Mouse (Mus musculus) spleen, postnatal 10 days (tissue): ENCODE measurements around the gene Ctsk.
"Not testable (repeated sequence)": the region's sequence is repeated elsewhere in the genome, so short reads cannot be mapped to it uniquely, and the experiment has no call there.

Experiments
- DNase-seq, 2 experiments: peaks; one replicate each; pipeline ENCODE4 v3.0.0; 2021 to 2022; ENCODE audit warnings: low spot score in 2 of 2

Ctsk gene

GRCm38 (mm10) chr3:95524673-95525072, 25.6 kb downstream of the Ctsk start:
- DNase-seq: no peak

- DNase-seq: no peak
Measured at GRCm38 (mm10) chr3:95526111-95526510, 27.1 kb downstream of the Ctsk start.

DNA sequence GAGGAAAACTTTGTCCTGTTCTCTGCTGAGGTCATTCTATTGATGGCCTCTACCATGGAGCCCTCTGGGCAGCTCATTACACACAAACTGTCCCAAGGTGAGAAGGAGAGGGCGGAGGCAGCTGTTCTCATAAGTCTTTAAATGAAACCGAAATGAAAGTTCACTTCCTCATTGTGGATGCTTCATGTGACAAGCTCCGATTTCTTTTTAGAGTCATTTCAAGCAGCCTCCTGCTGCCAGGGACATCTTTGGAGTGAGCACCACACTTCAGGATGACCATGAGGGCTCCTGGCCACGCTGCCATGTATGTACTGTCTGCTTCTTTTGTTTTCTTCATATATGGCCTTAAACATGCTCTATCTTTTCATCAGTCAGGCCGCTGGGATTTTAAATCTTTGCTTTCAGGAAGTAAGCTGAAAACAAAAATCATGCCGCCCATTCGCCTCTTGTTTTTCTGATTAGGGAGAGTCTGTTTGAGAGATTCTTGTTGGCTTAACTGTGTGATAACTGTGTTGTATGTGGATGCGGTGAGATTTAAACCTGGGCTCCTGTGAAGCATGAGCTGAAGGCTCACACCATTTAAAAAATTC, 27.7 kb downstream of the Ctsk start, which contains the start of gene Ctss:
Gene Ctss, plus strand, starts transcription at position 165 of the 590 bp plus-strand sequence.
- DNase-seq: peak in 1 of 2 experiments; percentile 37

DNA sequence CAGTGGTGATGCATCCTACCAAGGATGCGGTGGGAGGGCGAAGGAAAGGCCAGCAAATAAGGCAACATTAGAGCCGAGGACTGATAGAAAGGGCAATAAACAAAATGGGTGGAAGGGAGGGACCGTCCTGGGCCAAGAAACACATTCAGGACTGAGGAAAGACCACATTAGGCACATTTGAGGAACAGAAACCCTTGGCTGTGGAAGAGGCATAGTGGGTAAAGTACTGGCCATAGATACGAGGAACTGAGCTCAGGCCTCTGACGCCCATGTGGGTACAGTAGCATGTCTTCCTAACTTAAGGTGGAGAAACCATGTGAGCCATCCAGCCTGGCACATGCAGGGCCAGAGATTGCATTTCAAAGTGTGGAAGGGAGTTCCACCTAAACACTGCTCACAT, 30.8 kb downstream of the Ctsk start:
- no peak for DNase-seq

DNA sequence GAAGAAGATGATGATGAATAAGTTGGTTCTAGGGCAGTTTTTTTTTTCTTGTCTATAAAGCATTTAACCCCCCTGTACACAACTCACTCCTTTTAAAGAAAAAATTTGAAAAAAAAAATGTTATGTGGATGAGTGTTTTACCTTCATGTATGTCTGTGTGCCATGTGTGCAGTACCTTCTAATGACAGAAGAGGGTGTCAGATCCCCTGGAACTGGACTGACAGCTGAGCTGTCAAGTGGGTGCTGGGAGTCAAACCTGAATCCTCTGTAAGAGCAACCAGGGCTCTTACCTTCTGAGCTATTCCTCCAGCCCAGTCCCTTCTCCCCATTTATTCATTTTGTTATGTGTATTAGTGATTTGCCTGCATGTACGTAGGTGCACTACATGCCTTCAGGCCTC, 32.0 kb downstream of the Ctsk start:
- no peak for DNase-seq

DNA sequence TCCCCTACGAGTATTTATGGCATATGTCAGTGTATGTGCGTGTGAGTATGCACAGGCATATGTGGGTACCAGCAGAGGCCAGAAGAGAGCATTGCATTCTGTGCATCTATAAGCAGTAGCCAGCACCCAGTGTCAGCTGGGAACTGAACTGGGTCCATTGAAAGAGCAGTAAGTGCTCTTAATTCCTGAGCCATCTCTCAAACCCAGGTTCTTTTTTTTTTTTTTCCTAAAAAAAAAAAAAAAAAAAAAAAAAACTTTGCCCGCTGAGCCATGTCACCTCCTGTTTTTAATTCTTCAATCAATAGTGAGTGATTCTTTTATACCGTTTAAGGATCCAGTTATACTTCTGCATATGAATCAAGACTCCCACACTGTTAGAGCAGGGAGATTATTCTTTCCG, 34.3 kb downstream of the Ctsk start:
- DNase-seq: no peak

GRCm38 (mm10) chr3:95534927-95535326, 35.9 kb downstream of the Ctsk start:
- DNase-seq: no peak

GRCm38 (mm10) chr3:95538936-95539335, 39.9 kb downstream of the Ctsk start:
- no peak for DNase-seq

- no peak for DNase-seq
Measured at GRCm38 (mm10) chr3:95539837-95540236, 40.8 kb downstream of the Ctsk start.

- not testable (repeated sequence) for DNase-seq
Measured at GRCm38 (mm10) chr3:95541186-95541585, 42.1 kb downstream of the Ctsk start.

- DNase-seq: no peak
Measured at GRCm38 (mm10) chr3:95542171-95542570, 43.1 kb downstream of the Ctsk start.

DNA sequence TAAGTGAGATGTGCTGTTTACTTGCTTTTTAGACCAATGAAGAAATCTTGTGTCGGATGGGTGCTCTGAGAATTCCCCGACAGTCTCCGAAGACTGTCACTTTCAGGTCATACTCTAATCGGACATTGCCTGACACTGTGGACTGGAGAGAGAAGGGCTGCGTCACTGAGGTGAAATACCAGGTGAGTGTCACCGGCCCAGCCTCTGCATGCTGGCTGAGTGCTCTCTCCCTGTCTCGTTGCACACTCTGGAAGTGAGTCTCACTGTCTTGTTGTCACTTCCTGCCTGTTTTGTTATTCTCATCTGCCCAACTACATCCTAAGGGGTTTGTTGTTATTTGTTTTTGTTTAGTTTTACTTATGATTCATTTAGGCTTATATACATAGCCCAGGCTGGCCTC, 43.9 kb downstream of the Ctsk start:
- no peak for DNase-seq

GRCm38 (mm10) chr3:95550176-95550575, 51.1 kb downstream of the Ctsk start:
- no peak for DNase-seq

DNA sequence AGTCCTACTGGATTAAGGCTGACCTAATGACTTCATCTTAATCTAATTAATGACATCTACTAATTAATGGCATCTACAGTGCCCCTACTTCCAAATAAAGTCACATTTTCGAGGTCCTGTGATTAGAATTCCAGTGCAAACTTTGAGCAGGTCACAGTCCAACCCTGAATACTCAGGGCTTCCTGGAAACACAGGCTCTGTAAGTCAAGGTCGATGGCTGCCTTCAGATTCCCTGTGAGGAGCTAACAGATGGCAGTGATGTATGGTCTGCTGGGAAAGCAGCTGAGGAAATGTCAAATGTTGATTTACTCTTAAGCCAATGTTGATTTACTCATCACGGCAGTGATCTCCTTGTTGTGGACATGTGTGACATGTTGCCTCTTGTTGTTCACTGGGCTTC, 54.9 kb downstream of the Ctsk start:
- no peak for DNase-seq
